In genomic region chr9:120539662-120540251, GRCm38 (mm10) we compare ENCODE assay signal across 8 mouse cellular contexts. TPM values are rescaled to one million over a fixed set of nuclear protein-coding genes. Genes with fewer than 3 reads are reported as not detected.
DNase-seq lines count a peak whose midpoint lies in the region; ATAC-seq and TF ChIP-seq lines count a peak whose summit lies in the region.

Gene Entpd3 (plus strand): TSS chr9:120539818.

- peak within 1 kb of the TSS; percentile 39 for H3K9ac ChIP-seq in intestine, embryonic 14.5 days (ENCODE audit: low read length)
- peak within 1 kb of the TSS; percentile 55 for H3K9ac ChIP-seq in limb, embryonic 14.5 days (ENCODE audit: low read depth, low read length, severe bottlenecking)

- no peaks in the 10 kb centered on the region for H3K9me3 ChIP-seq in heart, embryonic 10.5 days
- no peaks in the 10 kb centered on the region for H3K9me3 ChIP-seq in intestine, embryonic 14.5 days (ENCODE audit: control insufficient read depth, low read length)
- H3K9me3 ChIP-seq in limb, embryonic 14.5 days (ENCODE audit: control insufficient read depth, low read length), result no peaks in the 10 kb centered on the region

- no peak for DNase-seq in heart, embryonic 10.5 days (ENCODE audit: low spot score)
- DNase-seq in heart, adult 9 months (ENCODE audit: low spot score in 2 of 2), result no peak
- DNase-seq in adrenal gland, adult 2 months, result peak; percentile 53
- peak; percentile 70 for DNase-seq in intestine, embryonic 14.5 days (ENCODE audit: low spot score)
- no peak for DNase-seq in limb, embryonic 14.5 days (ENCODE audit: low spot score)
- DNase-seq in neural tube, embryonic 10.5 days (ENCODE audit: extremely low spot score, low spot score), result peak; percentile 26

- H3K27me3 ChIP-seq in heart, embryonic 10.5 days (ENCODE audit: insufficient read depth, poor library complexity, severe bottlenecking), result peaks cover 60% of the 10 kb centered on the region
- peaks cover 17% of the 10 kb centered on the region for H3K27me3 ChIP-seq in intestine, embryonic 14.5 days (replicated peaks; ENCODE audit: control insufficient read depth, insufficient read depth, low read length)
- H3K27me3 ChIP-seq in limb, embryonic 14.5 days (ENCODE audit: control insufficient read depth, insufficient read depth, low read length), result peaks cover 18% of the 10 kb centered on the region

- peak within 1 kb of the TSS; percentile 66 for H3K4me3 ChIP-seq in heart, embryonic 10.5 days
- peak within 1 kb of the TSS; percentile 32 for H3K4me3 ChIP-seq in intestine, embryonic 14.5 days (ENCODE audit: low read depth, low read length)
- H3K4me3 ChIP-seq in limb, embryonic 14.5 days (replicated peaks; ENCODE audit: low read length), result peak within 1 kb of the TSS; percentile 43

- peaks cover 21% of the 10 kb centered on the region for H3K4me1 ChIP-seq in heart, embryonic 10.5 days
- H3K4me1 ChIP-seq in intestine, embryonic 14.5 days (replicated peaks; ENCODE audit: control insufficient read depth, insufficient read depth, low read length), result peaks cover 4% of the 10 kb centered on the region; the same call in 1 of the 2 replicates
- H3K4me1 ChIP-seq in limb, embryonic 14.5 days (ENCODE audit: control insufficient read depth, insufficient read depth, low read length), result peaks cover 8% of the 10 kb centered on the region

- no peak for TF ChIP-seq POLR2A in limb, embryonic 14.5 days (IDR thresholded peaks at IDR 0.05; ENCODE audit: borderline replicate concordance, extremely low read depth, insufficient read depth, insufficient read length)

- WGBS in heart, embryonic 10.5 days, result 2% methylated on average over 31 of the region's 31 CpGs
- 1% methylated on average over 30 of the region's 31 CpGs for WGBS in intestine, embryonic 14.5 days
- under 1% methylated on average over 31 of the region's 31 CpGs for WGBS in limb, embryonic 14.5 days

- H3K36me3 ChIP-seq in heart, embryonic 10.5 days, result no peaks in the 10 kb centered on the region
- H3K36me3 ChIP-seq in intestine, embryonic 14.5 days (ENCODE audit: control insufficient read depth, insufficient read depth, low read length), result no peaks in the 10 kb centered on the region
- H3K36me3 ChIP-seq in limb, embryonic 14.5 days (ENCODE audit: control insufficient read depth, insufficient read depth, low read length), result no peaks in the 10 kb centered on the region

- peak within 1 kb of the TSS; percentile 65 for H3K4me2 ChIP-seq in intestine, embryonic 14.5 days (ENCODE audit: low read length)
- H3K4me2 ChIP-seq in limb, embryonic 14.5 days (replicated peaks; ENCODE audit: low read depth, low read length, severe bottlenecking), result peak within 1 kb of the TSS; percentile 80

- peak within 1 kb of the TSS; percentile 56 for H3K27ac ChIP-seq in heart, embryonic 10.5 days
- no peak within 1 kb of the TSS for H3K27ac ChIP-seq in intestine, embryonic 14.5 days (ENCODE audit: low read depth)
- H3K27ac ChIP-seq in limb, embryonic 14.5 days (replicated peaks; ENCODE audit: low read depth, low read length), result no peak within 1 kb of the TSS

- peak; percentile 80 for ATAC-seq in erythroid progenitor cell, adult 5-6 weeks (replicated peaks; ENCODE audit: low FRiP score, poor library complexity, severe bottlenecking)
- ATAC-seq in intestine, embryonic 14.5 days (replicated peaks; ENCODE audit: low FRiP score, low TSS enrichment, low read depth), result peak; percentile 56; the same call in 1 of the 2 replicates
- ATAC-seq in limb, embryonic 14.5 days (ENCODE audit: low FRiP score, low read depth), result no peak
- ATAC-seq in monocyte, adult 5-6 weeks (replicated peaks; ENCODE audit: insufficient number of reproducible peaks, low FRiP score, low TSS enrichment, poor library complexity, severe bottlenecking), result no peak

RNA-seq across cellular contexts. Expression of gene Entpd3, which starts in this region (rescaled TPM):
- 0.14 and 0.15 TPM in 2 replicates for polyA plus RNA-seq in heart, embryonic 10.5 days (2016; fragmentation: Nextera tagmentation; extraction: Ambion mirVana)
- total RNA-seq in adrenal gland, adult 2 months (2021), result 1 to 10 TPM in 1 of 2 experiments, under 1 TPM in 1; 0.66 to 2.9 TPM
- polyA plus RNA-seq in adrenal gland, adult 2 months (2012; rRNA removed), result 7.8 and 13.3 TPM in 2 replicates
- 0.42 TPM in 1 of 2 replicates, not detected in the other for total RNA-seq in erythroid progenitor cell, adult 5-6 weeks (2015; ENCODE audit: low replicate concordance)
- not detected in 2 replicates for total RNA-seq in erythroid progenitor cell, adult 5-6 weeks (2017; ENCODE audit: low replicate concordance)
- 3.3 and 4.0 TPM in 2 replicates for polyA plus RNA-seq in intestine, embryonic 14.5 days (2014; fragmentation: Nextera tagmentation; extraction: Ambion mirVana)
- 4.5 and 4.9 TPM in 2 replicates for polyA plus RNA-seq in limb, embryonic 14.5 days (2012; rRNA removed)
- 2.2 and 2.4 TPM in 2 replicates for polyA plus RNA-seq in limb, embryonic 14.5 days (2014; fragmentation: Nextera tagmentation; extraction: Ambion mirVana)
- not detected in 3 replicates for total RNA-seq in monocyte, adult 5-6 weeks (2017)

Comparison
In these comparisons a context has a peak if more than half of its experiments do, and no peak if none do; other contexts are left out.
1. Peak in ATAC-seq in erythroid progenitor cell, adult 5-6 weeks; RNA of the gene not detected or under 1 TPM.
2. DNase-seq: peak in adrenal gland, adult 2 months (single experiment), intestine, embryonic 14.5 days (single experiment) and neural tube, embryonic 10.5 days (single experiment); none in heart, embryonic 10.5 days (single experiment), heart, adult 9 months (0 of 2) and limb, embryonic 14.5 days (single experiment).
3. Peak in every context shown above with its lines, with median percentiles within 50 percentile points of each other: H3K4me3 ChIP-seq.